Mouse (Mus musculus) lung, postnatal 4 days (tissue): ENCODE measurements around the gene Hist1h2ac.

ENCODE experiments used
- DNase-seq, 2 experiments: peaks; one replicate each; pipeline ENCODE4 v3.0.0; 2021

The Hist1h2ac gene

DNA sequence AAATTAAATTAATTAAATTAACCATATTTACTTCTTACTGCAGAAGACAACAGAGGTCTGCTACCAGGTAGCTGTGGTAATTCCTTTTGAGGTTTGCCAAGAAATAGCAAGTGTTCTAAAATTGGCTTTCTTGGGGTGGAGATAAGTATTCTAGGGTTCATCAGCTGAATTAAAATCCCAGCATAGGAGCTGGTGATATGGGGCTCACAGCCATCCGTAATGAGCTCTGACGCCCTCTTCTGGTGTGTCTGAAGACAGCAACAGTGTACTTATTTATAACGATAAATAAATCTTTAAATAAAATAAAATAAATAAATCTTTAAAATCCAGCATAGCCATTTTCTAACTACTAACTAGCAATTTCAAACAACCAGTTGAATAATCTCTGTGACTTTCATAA lies 16.0 kb upstream of the Hist1h2ac start:
- DNase-seq: no peak

DNA sequence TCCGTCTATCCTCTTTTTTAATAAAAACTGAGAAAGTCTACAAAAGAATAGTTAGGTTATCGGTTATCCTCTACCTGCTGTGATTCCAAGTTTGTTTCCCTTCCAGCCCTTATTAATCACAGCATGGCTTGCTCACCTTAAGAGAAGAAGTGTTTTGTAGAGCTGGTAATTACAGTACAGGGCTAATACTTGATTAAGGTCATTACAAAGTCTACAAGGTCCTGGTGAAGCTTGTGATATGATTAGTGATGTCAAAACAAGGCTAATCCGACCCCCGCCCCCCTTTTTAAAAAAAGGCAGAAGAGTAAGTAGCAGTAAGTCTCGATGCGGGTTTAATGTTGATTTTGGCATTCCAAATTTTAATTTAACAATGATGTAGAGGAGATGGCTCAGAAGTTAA lies 15.2 kb upstream of the Hist1h2ac start:
- DNase-seq: peak in 1 of 2 experiments; percentile 2

DNA sequence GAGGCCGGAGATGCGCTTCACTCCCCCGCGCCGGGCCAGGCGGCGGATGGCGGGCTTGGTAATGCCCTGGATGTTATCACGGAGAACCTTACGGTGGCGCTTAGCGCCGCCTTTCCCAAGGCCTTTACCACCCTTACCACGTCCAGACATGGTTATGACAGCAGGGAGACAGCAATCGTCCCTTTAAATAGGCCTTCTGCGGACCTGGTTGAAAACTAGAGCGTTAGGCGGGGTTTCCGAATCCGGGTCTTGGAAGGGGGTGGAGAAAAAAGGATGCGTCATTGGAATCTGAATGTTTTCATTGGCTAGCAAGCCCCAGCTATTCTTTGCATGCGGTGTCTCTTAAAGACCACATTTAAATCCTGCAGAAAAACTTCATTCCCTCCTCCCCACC lies 14.5 kb upstream of the Hist1h2ac start, which contains the start of gene Hist1h4c:
Hist1h4c (minus strand) TSS at position 155 of the 394 bp plus-strand sequence.
- peak; percentile 96 to 100 for DNase-seq

GRCm38 (mm10) chr13:23697491-23698299 lies 13.9 kb upstream of the Hist1h2ac start:
- DNase-seq: peak; percentile 68 to 82

DNA sequence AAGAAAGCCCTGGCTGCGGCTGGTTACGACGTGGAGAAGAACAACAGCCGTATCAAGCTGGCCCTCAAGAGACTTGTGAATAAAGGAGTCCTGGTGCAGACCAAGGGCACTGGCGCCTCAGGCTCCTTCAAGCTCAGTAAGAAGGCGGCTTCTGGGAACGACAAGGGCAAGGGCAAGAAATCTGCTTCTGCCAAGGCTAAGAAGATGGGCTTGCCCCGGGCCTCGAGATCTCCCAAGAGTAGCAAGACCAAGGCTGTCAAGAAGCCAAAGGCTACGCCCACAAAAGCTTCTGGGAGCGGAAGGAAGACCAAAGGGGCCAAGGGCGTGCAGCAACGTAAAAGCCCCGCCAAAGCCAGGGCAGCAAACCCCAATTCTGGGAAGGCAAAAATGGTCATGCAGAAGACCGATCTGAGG lies 12.3 kb upstream of the Hist1h2ac start:
- DNase-seq: peak; percentile 37 to 40

- peak in 1 of 2 experiments; percentile 4 for DNase-seq
These were observed 11.8 kb upstream of the Hist1h2ac start, which contains the start of gene Hist1h1t for GRCm38 (mm10) chr13:23695514-23695913. Hist1h1t (plus strand) TSS chr13:23695814.

DNA sequence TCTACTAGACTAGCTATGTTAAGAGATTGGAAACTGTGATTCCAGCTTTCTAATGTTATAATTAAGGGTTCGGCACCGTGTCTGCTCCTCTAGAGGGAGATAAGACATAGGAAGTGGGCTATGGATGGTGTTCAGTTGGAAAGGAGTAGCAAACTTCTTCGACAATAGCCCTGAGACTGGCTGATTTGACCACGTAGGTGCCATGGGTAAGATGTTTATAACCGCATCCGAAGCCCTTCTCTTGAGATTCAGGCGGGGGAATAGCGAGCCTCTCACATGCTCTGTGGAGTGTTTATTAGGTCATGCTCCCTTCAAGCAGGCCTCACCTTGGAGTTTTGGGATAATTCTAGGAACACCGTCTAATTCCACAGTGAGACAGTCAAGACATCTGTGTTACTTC lies 11.2 kb upstream of the Hist1h2ac start:
- peak in 1 of 2 experiments; percentile 3 for DNase-seq

- peak in 1 of 2 experiments; percentile 3 for DNase-seq
These were observed 10.2 kb upstream of the Hist1h2ac start for GRCm38 (mm10) chr13:23693856-23694440.

DNA sequence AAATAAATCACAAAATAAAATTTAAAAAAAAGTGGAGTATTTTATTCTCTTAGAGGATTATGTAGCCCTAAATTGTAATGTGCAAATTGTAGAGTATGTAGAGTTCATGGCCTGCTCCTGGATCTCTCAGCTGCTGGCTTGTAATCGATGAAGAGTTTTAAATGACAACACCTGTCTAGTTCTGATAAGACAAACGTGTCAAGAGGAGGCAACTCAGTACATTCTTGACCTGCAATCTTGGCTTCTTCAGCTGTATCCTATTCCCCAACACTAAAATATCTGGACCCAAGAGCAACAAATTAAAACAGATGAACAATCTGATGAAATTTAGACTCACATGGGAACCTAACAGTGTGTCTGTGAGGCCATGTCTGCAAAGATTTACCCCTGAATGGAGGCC lies 5.7 kb upstream of the Hist1h2ac start:
- DNase-seq: no peak

DNA sequence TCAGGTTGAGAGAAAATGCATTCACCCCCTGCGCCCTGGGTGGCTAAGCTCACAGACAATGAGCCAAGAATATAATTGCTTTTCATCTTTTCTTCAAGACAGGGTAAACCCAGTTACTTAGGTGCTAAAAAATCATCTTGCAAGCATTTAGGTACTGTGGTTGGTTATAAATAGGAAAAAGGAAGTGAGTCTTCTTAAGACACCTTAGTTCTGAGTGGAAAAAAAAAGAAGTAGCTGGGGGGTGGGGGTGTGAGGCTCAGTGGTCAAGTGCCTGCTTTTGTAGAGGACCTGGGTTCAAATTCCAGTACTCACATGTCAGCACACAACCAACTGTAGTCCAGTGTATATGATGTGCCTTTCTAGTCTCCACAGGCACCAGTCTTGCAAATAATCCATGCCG lies 5.2 kb upstream of the Hist1h2ac start:
- no peak for DNase-seq

GRCm38 (mm10) chr13:23687907-23688306 lies 4.2 kb upstream of the Hist1h2ac start:
- peak in 1 of 2 experiments; percentile 3 for DNase-seq

DNA sequence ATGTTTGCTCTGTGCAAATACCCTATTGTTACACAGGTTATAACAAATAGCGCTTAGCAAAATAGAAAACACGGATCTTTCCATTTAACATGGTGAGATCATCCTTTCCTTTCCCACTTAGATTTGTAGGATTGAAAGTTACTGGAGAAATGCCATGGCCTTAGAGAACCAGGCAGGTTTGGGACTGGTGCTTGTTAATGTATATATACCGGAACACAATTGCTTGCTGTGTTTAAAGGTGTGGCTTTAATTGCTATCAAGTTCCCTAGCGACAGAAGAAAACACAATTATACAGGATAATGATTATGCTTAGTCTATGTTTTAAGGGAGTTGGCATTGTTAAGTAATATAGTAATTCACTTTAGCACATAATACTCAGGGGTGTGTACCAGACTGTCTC lies 3.4 kb upstream of the Hist1h2ac start:
- DNase-seq: peak in 1 of 2 experiments; percentile 2

GRCm38 (mm10) chr13:23685966-23686365 lies 2.2 kb upstream of the Hist1h2ac start:
- DNase-seq: no peak

GRCm38 (mm10) chr13:23685121-23685861 lies 1.5 kb upstream of the Hist1h2ac start:
- DNase-seq: peak in 1 of 2 experiments; percentile 26

GRCm38 (mm10) chr13:23684295-23684945 lies 672 bp upstream of the Hist1h2ac start:
- DNase-seq: peak in 1 of 2 experiments; percentile 65

- DNase-seq: peak in 1 of 2 experiments; percentile 13
These were observed 597 bp downstream of the Hist1h2ac start for GRCm38 (mm10) chr13:23682947-23683754.

DNA sequence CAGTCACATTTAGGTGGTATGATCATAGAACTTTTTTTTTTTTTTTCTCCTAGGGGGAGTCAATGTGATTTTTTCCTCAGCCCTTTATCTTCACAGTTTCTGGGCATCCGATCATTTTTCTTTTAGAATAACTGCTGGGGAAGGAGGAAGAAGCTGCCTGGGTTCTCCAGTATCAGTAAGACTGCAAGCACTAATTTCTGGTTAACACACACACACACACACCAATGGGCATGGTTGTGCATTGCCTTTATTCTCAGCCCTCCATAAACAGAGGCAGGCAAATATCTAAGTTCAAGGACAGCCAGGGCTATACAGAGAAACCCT lies 1.2 kb downstream of the Hist1h2ac start:
- DNase-seq: no peak

GRCm38 (mm10) chr13:23681990-23682582 lies 1.7 kb downstream of the Hist1h2ac start:
- peak in 1 of 2 experiments; percentile 2 for DNase-seq

DNA sequence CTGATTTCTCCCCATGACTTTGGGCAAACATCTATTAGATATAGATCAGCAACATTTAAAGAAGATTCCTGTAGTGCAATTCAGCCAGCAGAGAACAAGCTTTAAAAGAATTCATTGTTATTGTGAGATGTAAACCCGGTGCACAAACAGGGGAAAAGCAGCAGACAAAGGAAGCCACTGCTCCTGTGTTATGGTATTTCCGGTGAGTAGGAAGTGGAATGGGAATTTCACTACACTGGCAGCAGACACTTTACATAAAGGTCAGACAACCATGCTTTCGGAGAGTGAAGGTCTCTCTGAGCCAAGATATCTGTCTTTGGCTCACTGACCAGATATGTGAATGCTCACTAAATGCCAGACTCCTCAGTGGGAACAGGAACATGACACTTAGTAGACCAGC lies 21.2 kb downstream of the Hist1h2ac start:
- DNase-seq: no peak

DNA sequence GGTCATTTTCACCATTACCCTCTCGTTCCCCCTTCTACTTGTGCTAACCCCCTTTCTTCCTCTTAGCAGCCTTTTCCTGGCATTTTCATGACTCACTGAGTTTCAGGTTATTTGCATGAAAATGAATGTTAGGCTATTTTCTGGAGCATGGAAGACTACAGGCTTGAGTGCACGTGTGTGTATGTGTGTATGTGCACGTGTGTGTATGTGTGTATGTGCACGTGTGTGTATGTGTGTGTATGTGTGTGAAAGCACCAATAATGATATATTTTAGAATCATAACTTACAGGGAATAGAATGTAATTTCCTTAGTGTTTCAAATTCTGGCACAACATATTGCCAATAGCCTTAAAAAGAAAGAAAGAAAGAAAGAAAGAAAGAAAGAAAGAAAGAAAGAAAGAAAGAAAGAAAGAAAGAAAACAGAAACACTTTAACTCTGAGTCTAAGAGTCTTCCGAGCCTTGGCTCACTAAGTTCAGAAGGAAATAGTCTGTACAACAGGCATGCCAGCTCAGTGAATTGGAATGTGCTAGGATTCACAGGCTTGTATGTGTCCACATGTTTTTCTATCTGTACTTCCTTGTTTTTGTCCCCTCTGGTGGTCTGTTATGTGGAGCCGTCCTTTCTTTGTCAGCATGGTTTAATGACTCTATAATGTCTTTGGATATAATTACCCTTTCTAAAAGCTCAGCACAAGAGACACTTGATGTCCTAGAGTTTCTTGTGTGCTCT lies 23.9 kb downstream of the Hist1h2ac start:
- DNase-seq: no peak
